20 mouse cellular contexts compared by ENCODE assay signal in genomic region chr3:51799650-51800049, GRCm38 (mm10).
A peak's percentile ranks its signal among the peaks of the same experiment; 100 is the strongest.
DNase-seq lines count a peak whose midpoint lies in the region; ATAC-seq and TF ChIP-seq lines count a peak whose summit lies in the region.
"Had no signal": no experiment of that assay in that cellular context is flagged by ENCODE, and none has a peak within 500 bp of the region (broad histone marks: within the 10 kb centered on the region; RNA-seq: fewer than 3 reads in every experiment).

No protein-coding gene starts in this region.

- WGBS in forebrain, postnatal 0 days: 81% methylated on average over 9 of the region's 9 CpGs
- WGBS in forebrain, embryonic 11.5 days: 88% methylated on average over 9 of the region's 9 CpGs
- 91% methylated on average over 9 of the region's 9 CpGs for WGBS in midbrain, embryonic 10.5 days
- WGBS in midbrain, embryonic 16.5 days: 86% methylated on average over 9 of the region's 9 CpGs

- no peak overlapping the region for H3K4me2 ChIP-seq in forebrain, postnatal 0 days (ENCODE audit: low read depth)
- no peak overlapping the region for H3K4me2 ChIP-seq in forebrain, embryonic 11.5 days (ENCODE audit: low read depth, low read length, severe bottlenecking)
- no peak overlapping the region for H3K4me2 ChIP-seq in midbrain, embryonic 16.5 days (ENCODE audit: low read length)
- H3K4me2 ChIP-seq: heart, embryonic 13.5 days had no signal

- no peak for TF ChIP-seq POLR2A in brain, embryonic 14.5 days (IDR thresholded peaks at IDR 0.05; ENCODE audit: borderline replicate concordance, extremely low read depth, insufficient read depth, insufficient read length, poor library complexity, severe bottlenecking)

- H3K27me3 ChIP-seq in forebrain, postnatal 0 days (ENCODE audit: insufficient read depth, low read length): no peaks in the 10 kb centered on the region
- no peaks in the 10 kb centered on the region for H3K27me3 ChIP-seq in forebrain, embryonic 11.5 days (ENCODE audit: control insufficient read depth, insufficient read depth, low read length)
- no peaks in the 10 kb centered on the region for H3K27me3 ChIP-seq in midbrain, embryonic 10.5 days (ENCODE audit: low read depth, poor library complexity, severe bottlenecking)
- no peaks in the 10 kb centered on the region for H3K27me3 ChIP-seq in midbrain, embryonic 16.5 days (ENCODE audit: control insufficient read depth, insufficient read depth, low read depth, low read length)
- H3K27me3 ChIP-seq: CH12.LX; heart, embryonic 13.5 days; Patski had no signal

- 0 out of 2 replicates have a peak, but pooled peaks cover 4% of the 10 kb centered on the region for H3K4me1 ChIP-seq in forebrain, postnatal 0 days (ENCODE audit: insufficient read depth)
- peaks cover 44% of the 10 kb centered on the region for H3K4me1 ChIP-seq in forebrain, embryonic 11.5 days (replicated peaks; ENCODE audit: control insufficient read depth, insufficient read depth, low read length)
- peaks cover 83% of the 10 kb centered on the region for H3K4me1 ChIP-seq in midbrain, embryonic 10.5 days
- H3K4me1 ChIP-seq in midbrain, embryonic 16.5 days (ENCODE audit: control insufficient read depth, insufficient read depth, low read length): peaks cover 15% of the 10 kb centered on the region

- no peak overlapping the region for H3K27ac ChIP-seq in forebrain, postnatal 0 days (ENCODE audit: low read depth, low read length)
- no peak overlapping the region for H3K27ac ChIP-seq in forebrain, embryonic 11.5 days (ENCODE audit: low read depth, low read length)
- H3K27ac ChIP-seq in midbrain, embryonic 10.5 days (replicated peaks): 0 out of 2 replicates have a peak overlapping the region, but pooled peaks have one; percentile 65
- H3K27ac ChIP-seq in midbrain, embryonic 16.5 days (ENCODE audit: low read length): no peak overlapping the region
- H3K27ac ChIP-seq: gastrocnemius, adult 2 months; heart, embryonic 13.5 days had no signal

- ATAC-seq in forebrain, postnatal 0 days: peak; percentile 24; the same call in 1 of the 2 replicates
- ATAC-seq in forebrain, embryonic 11.5 days (replicated peaks; ENCODE audit: low FRiP score): no peak
- no peak for ATAC-seq in midbrain, embryonic 16.5 days
- ATAC-seq: activated CD4-positive, CD25-positive, alpha-beta regulatory T cell, adult 4 months; intestine, embryonic 16.5 days; Patski had no signal

- intact Hi-C loops in gastrocnemius, postnatal 36 days (cut with DNase I): no loop called here

- H3K9ac ChIP-seq in forebrain, postnatal 0 days: no peak overlapping the region
- H3K9ac ChIP-seq in forebrain, embryonic 11.5 days (ENCODE audit: low read length): no peak overlapping the region
- H3K9ac ChIP-seq in midbrain, embryonic 16.5 days (ENCODE audit: low read depth, low read length): no peak overlapping the region
- H3K9ac ChIP-seq: heart, embryonic 13.5 days had no signal

- TF ChIP-seq CTCF in forebrain, postnatal 0 days (IDR thresholded peaks at IDR 0.05; ENCODE audit: low read depth): no peak
- TF ChIP-seq CTCF in brain, embryonic 14.5 days (IDR thresholded peaks at IDR 0.05; ENCODE audit: borderline replicate concordance, extremely low read depth, insufficient read depth, insufficient read length): no peak

- no peak for DNase-seq in forebrain, postnatal 0 days
- DNase-seq in forebrain, embryonic 11.5 days (ENCODE audit: low spot score): no peak
- no peak for DNase-seq in midbrain, embryonic 10.5 days (ENCODE audit: low spot score)
- DNase-seq in brain, embryonic 14.5 days (ENCODE audit: low read depth): peak; percentile 40
- peak; percentile 36 for DNase-seq in telencephalon, adult 2 months (ENCODE audit: low read depth, low spot score)
- no peak for DNase-seq in gastrocnemius, postnatal 36 days
- DNase-seq: adrenal gland, postnatal 14 days; cerebellum, adult 2 months; cerebellum, postnatal 10 days; gastrocnemius, adult 2 months; gastrocnemius, postnatal 25 days; heart, adult 11 months; heart, postnatal 36 days had no signal

- H3K4me3 ChIP-seq in forebrain, postnatal 0 days (ENCODE audit: low read depth, low read length): no peak overlapping the region
- no peak overlapping the region for H3K4me3 ChIP-seq in forebrain, embryonic 11.5 days (ENCODE audit: low read depth, low read length)
- no peak overlapping the region for H3K4me3 ChIP-seq in midbrain, embryonic 10.5 days
- H3K4me3 ChIP-seq in midbrain, embryonic 16.5 days (ENCODE audit: low read depth, low read length): no peak overlapping the region
- H3K4me3 ChIP-seq: embryonic facial prominence, embryonic 10.5 days; gastrocnemius, adult 2 months; heart, embryonic 13.5 days had no signal

- no peaks in the 10 kb centered on the region for H3K9me3 ChIP-seq in forebrain, postnatal 0 days (ENCODE audit: low read length)
- H3K9me3 ChIP-seq in forebrain, embryonic 11.5 days (ENCODE audit: control insufficient read depth, low read length): no peaks in the 10 kb centered on the region
- H3K9me3 ChIP-seq in midbrain, embryonic 10.5 days (replicated peaks): no peaks in the 10 kb centered on the region
- no peaks in the 10 kb centered on the region for H3K9me3 ChIP-seq in midbrain, embryonic 16.5 days (replicated peaks; ENCODE audit: control insufficient read depth, low read length, poor library complexity, severe bottlenecking)
- H3K9me3 ChIP-seq: embryonic facial prominence, embryonic 10.5 days; heart, embryonic 13.5 days had no signal

- H3K36me3 ChIP-seq in forebrain, postnatal 0 days (ENCODE audit: insufficient read depth): no peaks in the 10 kb centered on the region
- no peaks in the 10 kb centered on the region for H3K36me3 ChIP-seq in forebrain, embryonic 11.5 days (ENCODE audit: control insufficient read depth, insufficient read depth, low read length)
- no peaks in the 10 kb centered on the region for H3K36me3 ChIP-seq in midbrain, embryonic 10.5 days
- H3K36me3 ChIP-seq in midbrain, embryonic 16.5 days (ENCODE audit: control insufficient read depth, insufficient read depth, low read length): no peaks in the 10 kb centered on the region
- H3K36me3 ChIP-seq: embryonic facial prominence, embryonic 10.5 days; heart, embryonic 13.5 days had no signal

Comparison
In these comparisons a context has a peak if more than half of its experiments do, and no peak if none do; other contexts are left out.
1. DNase-seq: peak in brain, embryonic 14.5 days (single experiment) and telencephalon, adult 2 months (single experiment); none in forebrain, postnatal 0 days (single experiment), forebrain, embryonic 11.5 days (single experiment), midbrain, embryonic 10.5 days (single experiment) and gastrocnemius, postnatal 36 days (0 of 2).